Mouse (Mus musculus) midbrain, embryonic 10.5 days (tissue): ENCODE measurements around the gene Mrps18c. TPM values are rescaled to one million over a fixed set of nuclear protein-coding genes. Genes with fewer than 3 reads are reported as not detected.

Experiments
- DNase-seq: peaks from one replicate; pipeline ENCODE4 v3.0.0-alpha.2; 2017; ENCODE audit warnings: low spot score
- H3K27ac ChIP-seq: fragments of 300-500 bp; sonication (generic); replicated peaks from 2 replicates; pipeline ENCODE4 v1.5.1; 2016; ENCODE audit warnings: mild to moderate bottlenecking
- H3K27me3 ChIP-seq: fragments of 300-500 bp; sonication (generic); 2 replicates; pipeline ENCODE4 v1.6.1; 2016; ENCODE audit warnings: low read depth, mild to moderate bottlenecking; ENCODE audit not compliant: poor library complexity, severe bottlenecking
- H3K36me3 ChIP-seq: fragments of 300-500 bp; sonication (generic); 2 replicates; pipeline ENCODE4 v1.6.1; 2016; ENCODE audit warnings: mild to moderate bottlenecking, moderate library complexity
- H3K4me1 ChIP-seq: fragments of 300-500 bp; sonication (generic); 2 replicates; pipeline ENCODE4 v1.6.1; 2016
- H3K4me3 ChIP-seq: fragments of 300-500 bp; sonication (generic); 2 replicates; pipeline ENCODE4 v1.5.1; 2016; ENCODE audit warnings: mild to moderate bottlenecking, moderate library complexity
- H3K9me3 ChIP-seq: fragments of 300-500 bp; sonication (generic); replicated peaks from 2 replicates; pipeline ENCODE4 v1.6.1; 2016; ENCODE audit warnings: mild to moderate bottlenecking
- WGBS: fragments of 180-500 bp; shearing (Covaris S2); methylation state at CpG from one replicate; pipeline ENCODE4 v1.1.7; 2016; 5-methylcytosine and 5-hydroxymethylcytosine counted together
- polyA plus RNA-seq: library from polyadenylated mRNA; unstranded; fragments of >200 nt; fragmentation: Nextera tagmentation; extraction: Ambion mirVana; gene quantifications from 2 replicates; pipeline ENCODE4 v1.2.1, GENCODE M21; 2016

Gene Mrps18c
- polyA plus RNA-seq = 198 and 202 TPM in 2 replicates

- Histone ChIP-seq H3K27me3 (no peaks in the 10 kb centered on the region), H3K4me3 (peak within 1 kb of the TSS; percentile 94), H3K4me1 (peaks cover 24% of the 10 kb centered on the region), H3K9me3 (no peaks in the 10 kb centered on the region), H3K36me3 (peaks cover 51% of the 10 kb centered on the region), H3K27ac (peak within 1 kb of the TSS; percentile 87)
- DNase-seq = peak; percentile 95
- under 1% methylated on average over 67 of the region's 67 CpGs for WGBS
Measured at GRCm38 (mm10) chr5:100798165-100798860, at the start of gene Mrps18c, which contains the start of gene Helq. Mrps18c (plus strand) TSS chr5:100798627. Helq (minus strand) TSS chr5:100798598.

GRCm38 (mm10) chr5:100750617-100751255 is 47.7 kb upstream of the Mrps18c start:
- no peak for DNase-seq
- WGBS = 89% methylated on average over 10 of the region's 10 CpGs
- Histone ChIP-seq H3K27me3 (no peaks in the 10 kb centered on the region), H3K36me3 (no peaks in the 10 kb centered on the region), H3K4me1 (peaks cover 10% of the 10 kb centered on the region), H3K9me3 (peaks cover 3% of the 10 kb centered on the region; the same call in 1 of the 2 replicates), H3K4me3 (no peak overlapping the region), H3K27ac (peak overlapping the region; percentile 2; the same call in 1 of the 2 replicates)

GRCm38 (mm10) chr5:100751655-100752054 is 46.8 kb upstream of the Mrps18c start:
- DNase-seq = no peak
- H3K27ac ChIP-seq = 0 out of 2 replicates have a peak overlapping the region, but pooled peaks have one; percentile 2

GRCm38 (mm10) chr5:100753407-100753806 is 45.0 kb upstream of the Mrps18c start:
- no peak overlapping the region for H3K4me3 ChIP-seq
- no peaks in the 10 kb centered on the region; the same call in 1 of the 2 replicates for H3K9me3 ChIP-seq
- DNase-seq = no peak
- 0 out of 2 replicates have a peak overlapping the region, but pooled peaks have one; percentile 23 for H3K27ac ChIP-seq
- WGBS = 79% methylated on average over 7 of the region's 7 CpGs
- H3K4me1 ChIP-seq = peaks cover 10% of the 10 kb centered on the region
- no peaks in the 10 kb centered on the region for H3K36me3 ChIP-seq
- H3K27me3 ChIP-seq = no peaks in the 10 kb centered on the region

More at GRCm38 (mm10) chr5:100751655-100752054, 46.8 kb upstream of the Mrps18c start:
- Histone ChIP-seq H3K4me1 (peaks cover 10% of the 10 kb centered on the region), H3K27me3 (no peaks in the 10 kb centered on the region), H3K4me3 (no peak overlapping the region), H3K36me3 (no peaks in the 10 kb centered on the region), H3K9me3 (peaks cover 3% of the 10 kb centered on the region; the same call in 1 of the 2 replicates)
- WGBS = 79% methylated on average over 4 of the region's 4 CpGs

GRCm38 (mm10) chr5:100758121-100758520 is 40.3 kb upstream of the Mrps18c start:
- Histone ChIP-seq H3K27me3 (no peaks in the 10 kb centered on the region), H3K4me3 (no peak overlapping the region), H3K9me3 (no peaks in the 10 kb centered on the region; the same call in 1 of the 2 replicates)

GRCm38 (mm10) chr5:100760049-100760663 is 38.3 kb upstream of the Mrps18c start:
- H3K4me3 ChIP-seq = no peak overlapping the region
- H3K4me1 ChIP-seq = no peaks in the 10 kb centered on the region
- no peaks in the 10 kb centered on the region for H3K27me3 ChIP-seq
- H3K36me3 ChIP-seq = peaks cover 53% of the 10 kb centered on the region
- 90% methylated on average over 10 of the region's 10 CpGs for WGBS
- no peaks in the 10 kb centered on the region; the same call in 1 of the 2 replicates for H3K9me3 ChIP-seq
- no peak overlapping the region for H3K27ac ChIP-seq
- no peak for DNase-seq

More at GRCm38 (mm10) chr5:100758121-100758520, 40.3 kb upstream of the Mrps18c start:
- no peak for DNase-seq
- WGBS = 95% methylated on average over 5 of the region's 5 CpGs
- Histone ChIP-seq H3K27ac (no peak overlapping the region), H3K4me1 (peaks cover 8% of the 10 kb centered on the region), H3K36me3 (peaks cover 33% of the 10 kb centered on the region)

GRCm38 (mm10) chr5:100761736-100762135 is 36.7 kb upstream of the Mrps18c start:
- DNase-seq = no peak
- H3K36me3 ChIP-seq = peaks cover 69% of the 10 kb centered on the region
- no peak overlapping the region for H3K27ac ChIP-seq
- H3K9me3 ChIP-seq = no peaks in the 10 kb centered on the region; the same call in 1 of the 2 replicates
- no peaks in the 10 kb centered on the region for H3K27me3 ChIP-seq
- no peaks in the 10 kb centered on the region for H3K4me1 ChIP-seq
- WGBS = 92% methylated on average over 7 of the region's 7 CpGs
- no peak overlapping the region for H3K4me3 ChIP-seq

- WGBS = 93% methylated on average over 7 of the region's 7 CpGs
- no peak for DNase-seq
Measured at GRCm38 (mm10) chr5:100766026-100766425, 32.4 kb upstream of the Mrps18c start.

GRCm38 (mm10) chr5:100771575-100771974 is 26.9 kb upstream of the Mrps18c start:
- no peak overlapping the region for H3K4me3 ChIP-seq
- no peak overlapping the region for H3K27ac ChIP-seq
- peaks cover 99% of the 10 kb centered on the region for H3K36me3 ChIP-seq
- no peak for DNase-seq
- H3K4me1 ChIP-seq = no peaks in the 10 kb centered on the region
- no peaks in the 10 kb centered on the region for H3K9me3 ChIP-seq
- H3K27me3 ChIP-seq = no peaks in the 10 kb centered on the region
- 94% methylated on average over 4 of the region's 4 CpGs for WGBS

More at GRCm38 (mm10) chr5:100766026-100766425, 32.4 kb upstream of the Mrps18c start:
- H3K9me3 ChIP-seq = no peaks in the 10 kb centered on the region
- no peaks in the 10 kb centered on the region for H3K4me1 ChIP-seq
- H3K36me3 ChIP-seq = peaks cover 97% of the 10 kb centered on the region
- no peak overlapping the region for H3K4me3 ChIP-seq
- H3K27ac ChIP-seq = no peak overlapping the region
- H3K27me3 ChIP-seq = no peaks in the 10 kb centered on the region

- no peaks in the 10 kb centered on the region for H3K9me3 ChIP-seq
- peaks cover 99% of the 10 kb centered on the region for H3K36me3 ChIP-seq
- no peaks in the 10 kb centered on the region for H3K4me1 ChIP-seq
- no peaks in the 10 kb centered on the region for H3K27me3 ChIP-seq
- no peak for DNase-seq
- no peak overlapping the region for H3K4me3 ChIP-seq
- no peak overlapping the region for H3K27ac ChIP-seq
- 93% methylated on average over 13 of the region's 13 CpGs for WGBS
Measured at GRCm38 (mm10) chr5:100775778-100776404, 22.5 kb upstream of the Mrps18c start.

GRCm38 (mm10) chr5:100776900-100777299 is 21.5 kb upstream of the Mrps18c start:
- Histone ChIP-seq H3K36me3 (peaks cover 99% of the 10 kb centered on the region), H3K27me3 (no peaks in the 10 kb centered on the region), H3K4me3 (no peak overlapping the region), H3K4me1 (no peaks in the 10 kb centered on the region), H3K9me3 (no peaks in the 10 kb centered on the region), H3K27ac (no peak overlapping the region)
- WGBS = 93% methylated on average over 5 of the region's 5 CpGs
- no peak for DNase-seq

- no peaks in the 10 kb centered on the region for H3K9me3 ChIP-seq
- WGBS = 95% methylated on average over 13 of the region's 13 CpGs
- no peaks in the 10 kb centered on the region for H3K4me1 ChIP-seq
- H3K27ac ChIP-seq = no peak overlapping the region
- H3K27me3 ChIP-seq = no peaks in the 10 kb centered on the region
- no peak overlapping the region for H3K4me3 ChIP-seq
- peaks cover 99% of the 10 kb centered on the region for H3K36me3 ChIP-seq
- no peak for DNase-seq
Measured at GRCm38 (mm10) chr5:100779002-100779401, 19.4 kb upstream of the Mrps18c start.
